In genomic region chr3:35973551-35973950, GRCm38 (mm10) we compare ENCODE assay signal across 9 mouse cellular contexts. TPM values are rescaled to one million over a fixed set of nuclear protein-coding genes. Genes with fewer than 3 reads are reported as not detected.
DNase-seq lines count a peak whose midpoint lies in the region; ATAC-seq and TF ChIP-seq lines count a peak whose summit lies in the region.
"Had no signal": no experiment of that assay in that cellular context is flagged by ENCODE, and none has a peak within 500 bp of the region (broad histone marks: within the 10 kb centered on the region; RNA-seq: fewer than 3 reads in every experiment).

No protein-coding gene starts in this region.

- no peaks in the 10 kb centered on the region for H3K9me3 ChIP-seq in neural tube, embryonic 11.5 days (ENCODE audit: control insufficient read depth, low read length)
- no peaks in the 10 kb centered on the region for H3K9me3 ChIP-seq in hindbrain, embryonic 15.5 days
- H3K9me3 ChIP-seq: stomach, embryonic 15.5 days had no signal

- H3K9ac ChIP-seq in neural tube, embryonic 11.5 days (ENCODE audit: low read length), result no peak overlapping the region
- no peak overlapping the region for H3K9ac ChIP-seq in hindbrain, embryonic 15.5 days
- H3K9ac ChIP-seq: stomach, embryonic 15.5 days had no signal

- no peak for ATAC-seq in neural tube, embryonic 11.5 days (ENCODE audit: insufficient read depth, low FRiP score, low TSS enrichment)
- ATAC-seq in hindbrain, embryonic 15.5 days (ENCODE audit: low FRiP score, low read depth), result 0 out of 2 replicates have a peak, but pooled peaks have one; percentile 27
- ATAC-seq in megakaryocyte-erythroid progenitor cell, adult 5-6 weeks (replicated peaks; ENCODE audit: low FRiP score, low TSS enrichment, poor library complexity, severe bottlenecking), result peak; percentile 90

- peaks cover 4% of the 10 kb centered on the region for H3K36me3 ChIP-seq in neural tube, embryonic 11.5 days (ENCODE audit: control insufficient read depth, insufficient read depth, low read length)
- peaks cover 54% of the 10 kb centered on the region for H3K36me3 ChIP-seq in hindbrain, embryonic 15.5 days

- TF ChIP-seq CTCF in bone marrow macrophage, adult 2 months (IDR thresholded peaks at IDR 0.05; ENCODE audit: low read depth, low read length), result peak; percentile 20; the same call in 1 of the 2 replicates

- no peak for TF ChIP-seq POLR2A in bone marrow macrophage, adult 2 months (IDR thresholded peaks at IDR 0.05; ENCODE audit: borderline replicate concordance, low read depth, low read length)

- no peaks in the 10 kb centered on the region for H3K4me1 ChIP-seq in neural tube, embryonic 11.5 days (ENCODE audit: control insufficient read depth, insufficient read depth, low read length)
- no peaks in the 10 kb centered on the region for H3K4me1 ChIP-seq in bone marrow macrophage, adult 2 months (ENCODE audit: control insufficient read depth, insufficient read depth, low read length)
- no peaks in the 10 kb centered on the region for H3K4me1 ChIP-seq in hindbrain, embryonic 15.5 days (replicated peaks)
- H3K4me1 ChIP-seq: stomach, embryonic 15.5 days had no signal

- no peak overlapping the region for H3K4me3 ChIP-seq in neural tube, embryonic 11.5 days (ENCODE audit: low read depth, low read length)
- H3K4me3 ChIP-seq in bone marrow macrophage, adult 2 months (ENCODE audit: insufficient read depth, low read length), result no peak overlapping the region
- no peak overlapping the region for H3K4me3 ChIP-seq in hindbrain, embryonic 15.5 days
- H3K4me3 ChIP-seq: stomach, embryonic 15.5 days had no signal

- H3K4me2 ChIP-seq in neural tube, embryonic 11.5 days (ENCODE audit: low read depth), result no peak overlapping the region
- H3K4me2 ChIP-seq in hindbrain, embryonic 15.5 days, result no peak overlapping the region
- H3K4me2 ChIP-seq: stomach, embryonic 15.5 days had no signal

- 83% methylated on average over 7 of the region's 7 CpGs for WGBS in neural tube, embryonic 11.5 days
- 77% methylated on average over 7 of the region's 7 CpGs for WGBS in hindbrain, embryonic 15.5 days

- DNase-seq in cerebellum, postnatal 25 days, result peak; percentile 42 to 59
- DNase-seq in cerebellum, adult 11 months, result no peak
- peak; percentile 36 for DNase-seq in neural tube, embryonic 11.5 days (ENCODE audit: low spot score)
- DNase-seq in neural tube, embryonic 10.5 days (ENCODE audit: extremely low spot score, low spot score), result no peak
- no peak for DNase-seq in gastrocnemius, adult 18-20 months (ENCODE audit: low spot score)

- H3K27ac ChIP-seq in neural tube, embryonic 11.5 days (ENCODE audit: low read depth, low read length), result no peak overlapping the region
- no peak overlapping the region for H3K27ac ChIP-seq in bone marrow macrophage, adult 2 months (ENCODE audit: insufficient read depth, low read depth, low read length)
- no peak overlapping the region for H3K27ac ChIP-seq in hindbrain, embryonic 15.5 days (replicated peaks)
- H3K27ac ChIP-seq: stomach, embryonic 15.5 days had no signal

- no peaks in the 10 kb centered on the region for H3K27me3 ChIP-seq in neural tube, embryonic 11.5 days (ENCODE audit: control insufficient read depth, insufficient read depth, low read length)
- H3K27me3 ChIP-seq in hindbrain, embryonic 15.5 days, result no peaks in the 10 kb centered on the region
- H3K27me3 ChIP-seq: stomach, embryonic 15.5 days had no signal

RNA-seq across cellular contexts. Expression of gene Mccc1, which starts 26.9 kb away (rescaled TPM):
- polyA plus RNA-seq in neural tube, embryonic 11.5 days (2014; fragmentation: Nextera tagmentation; extraction: Ambion mirVana), result 34.5 and 37.1 TPM in 2 replicates
- 17.4 and 24.7 TPM in 2 replicates for polyA plus RNA-seq in bone marrow macrophage, adult 2 months (2012; ENCODE audit: insufficient read depth, insufficient read length, missing spikeins)
- polyA plus RNA-seq in hindbrain, embryonic 15.5 days (2015; fragmentation: Nextera tagmentation; extraction: Ambion mirVana), result 28.5 and 29.0 TPM in 2 replicates
- 14.9 and 23.9 TPM in 2 replicates for total RNA-seq in megakaryocyte-erythroid progenitor cell, adult 5-6 weeks (2014; fragmentation: Nextera tagmentation)
- total RNA-seq in megakaryocyte-erythroid progenitor cell, adult 5-6 weeks (2017), result 18.0 and 22.1 TPM in 2 replicates
- total RNA-seq in gastrocnemius, adult 18-20 months (2021), result 10 to 100 TPM; 34.3 to 35.3 TPM

RNA-seq across cellular contexts. Expression of gene Dcun1d1, which starts 36.3 kb away (rescaled TPM):
- 87.7 and 92.3 TPM in 2 replicates for polyA plus RNA-seq in neural tube, embryonic 11.5 days (2014; fragmentation: Nextera tagmentation; extraction: Ambion mirVana)
- 37.9 and 49.4 TPM in 2 replicates for polyA plus RNA-seq in bone marrow macrophage, adult 2 months (2012; ENCODE audit: insufficient read depth, insufficient read length, missing spikeins)
- 97.4 and 101 TPM in 2 replicates for polyA plus RNA-seq in hindbrain, embryonic 15.5 days (2015; fragmentation: Nextera tagmentation; extraction: Ambion mirVana)
- total RNA-seq in megakaryocyte-erythroid progenitor cell, adult 5-6 weeks (2014; fragmentation: Nextera tagmentation), result 71.7 and 71.9 TPM in 2 replicates
- total RNA-seq in megakaryocyte-erythroid progenitor cell, adult 5-6 weeks (2017), result 259 and 282 TPM in 2 replicates
- total RNA-seq in gastrocnemius, adult 18-20 months (2021), result 10 to 100 TPM; 71.4 to 86.1 TPM

Comparison
In these comparisons a context has a peak if more than half of its experiments do, and no peak if none do; other contexts are left out.
1. DNase-seq: peak in cerebellum, postnatal 25 days (2 of 2) and neural tube, embryonic 11.5 days (single experiment); none in cerebellum, adult 11 months (single experiment), neural tube, embryonic 10.5 days (single experiment) and gastrocnemius, adult 18-20 months (single experiment).